ENCODE assay signal across 21 mouse cellular contexts in the genomic region with DNA sequence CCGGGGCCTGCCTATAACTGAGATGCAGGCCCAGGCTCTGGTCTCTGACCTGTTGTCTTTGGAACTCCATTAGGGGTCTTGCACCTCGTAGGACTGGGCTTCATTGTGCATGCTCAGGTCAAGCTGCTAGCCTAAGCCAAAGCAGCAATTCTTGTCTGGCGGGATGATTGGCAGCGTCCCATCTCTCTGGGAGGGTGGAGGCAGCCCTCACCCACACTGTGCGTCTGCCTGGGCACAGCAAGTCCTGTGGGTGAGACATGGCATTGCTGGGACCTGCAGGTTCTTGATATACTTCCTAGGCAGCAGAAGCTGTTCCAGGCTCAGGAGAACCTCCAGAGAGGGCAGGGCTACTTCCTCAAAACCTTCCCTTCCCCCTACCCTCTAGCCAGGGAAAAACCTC. TPM values are rescaled to one million over a fixed set of nuclear protein-coding genes. Genes with fewer than 3 reads are reported as not detected.
DNase-seq lines count a peak whose midpoint lies in the region; ATAC-seq lines count a peak whose summit lies in the region.
"Had no signal": no experiment of that assay in that cellular context is flagged by ENCODE, and none has a peak within 500 bp of the region (broad histone marks: within the 10 kb centered on the region; RNA-seq: fewer than 3 reads in every experiment).

No protein-coding gene starts in this region.

- 0 out of 2 replicates have a peak, but pooled peaks cover 6% of the 10 kb centered on the region for H3K4me1 ChIP-seq in kidney, embryonic 14.5 days (ENCODE audit: control insufficient read depth, insufficient read depth, low read length)
- H3K4me1 ChIP-seq in stomach, embryonic 15.5 days, result peaks cover 12% of the 10 kb centered on the region
- H3K4me1 ChIP-seq: forebrain, embryonic 15.5 days had no signal

- H3K4me3 ChIP-seq in kidney, embryonic 14.5 days (ENCODE audit: low read length), result no peak overlapping the region
- H3K4me3 ChIP-seq in stomach, embryonic 15.5 days (replicated peaks), result no peak overlapping the region
- H3K4me3 ChIP-seq: forebrain, embryonic 15.5 days; heart, embryonic 10.5 days; hindbrain, embryonic 13.5 days had no signal

- no peaks in the 10 kb centered on the region for H3K27me3 ChIP-seq in kidney, embryonic 14.5 days (ENCODE audit: control insufficient read depth, insufficient read depth, low read length)
- no peaks in the 10 kb centered on the region for H3K27me3 ChIP-seq in stomach, embryonic 15.5 days (replicated peaks)
- H3K27me3 ChIP-seq: forebrain, embryonic 15.5 days had no signal

- H3K27ac ChIP-seq in kidney, embryonic 14.5 days (ENCODE audit: low read depth, low read length), result no peak overlapping the region
- H3K27ac ChIP-seq in stomach, embryonic 15.5 days, result peak overlapping the region; percentile 65; the same call in 1 of the 2 replicates
- H3K27ac ChIP-seq: forebrain, embryonic 15.5 days; heart, embryonic 10.5 days; hindbrain, embryonic 13.5 days had no signal

- 0 out of 2 replicates have a peak overlapping the region, but pooled peaks have one; percentile 4 for H3K9ac ChIP-seq in kidney, embryonic 14.5 days (ENCODE audit: low read depth, low read length)
- no peak overlapping the region for H3K9ac ChIP-seq in stomach, embryonic 15.5 days
- H3K9ac ChIP-seq: forebrain, embryonic 15.5 days; hindbrain, embryonic 13.5 days had no signal

- no peak for DNase-seq in kidney, postnatal 10 days
- DNase-seq in right cerebral cortex, adult 18-20 months, result peak; percentile 41
- DNase-seq in right cerebral cortex, postnatal 4 days, result no peak
- DNase-seq: adrenal gland, postnatal 14 days; cerebellum, adult 18-20 months; cerebellum, adult 9-11 months; cerebellum, postnatal 36 days; gastrocnemius, postnatal 36 days; heart, adult 11 months; heart, postnatal 10 days; heart, postnatal 4 days had no signal

- WGBS in kidney, embryonic 14.5 days, result 83% methylated on average over 5 of the region's 5 CpGs
- 78% methylated on average over 5 of the region's 5 CpGs for WGBS in stomach, embryonic 15.5 days

- H3K9me3 ChIP-seq in kidney, embryonic 14.5 days (ENCODE audit: control insufficient read depth, low read length), result no peaks in the 10 kb centered on the region
- no peaks in the 10 kb centered on the region for H3K9me3 ChIP-seq in stomach, embryonic 15.5 days
- H3K9me3 ChIP-seq: forebrain, embryonic 15.5 days; heart, embryonic 10.5 days; hindbrain, embryonic 13.5 days had no signal

- ATAC-seq in kidney, embryonic 14.5 days (ENCODE audit: low FRiP score, low TSS enrichment), result no peak
- ATAC-seq in stomach, embryonic 15.5 days (ENCODE audit: insufficient read depth, low FRiP score, low read depth), result no peak
- ATAC-seq in erythroblast, adult 5-6 weeks (replicated peaks; ENCODE audit: low FRiP score, poor library complexity, severe bottlenecking), result no peak
- ATAC-seq: activated CD4-positive, CD25-positive, alpha-beta regulatory T cell, adult 4 months; forebrain, embryonic 15.5 days; Patski had no signal

- H3K36me3 ChIP-seq in kidney, embryonic 14.5 days (ENCODE audit: control insufficient read depth, insufficient read depth, low read length), result no peaks in the 10 kb centered on the region
- no peaks in the 10 kb centered on the region for H3K36me3 ChIP-seq in stomach, embryonic 15.5 days
- H3K36me3 ChIP-seq: forebrain, embryonic 15.5 days; heart, embryonic 10.5 days; hindbrain, embryonic 13.5 days had no signal

- no peak overlapping the region for H3K4me2 ChIP-seq in kidney, embryonic 14.5 days (replicated peaks; ENCODE audit: low read depth, low read length)
- H3K4me2 ChIP-seq in stomach, embryonic 15.5 days, result no peak overlapping the region
- H3K4me2 ChIP-seq: forebrain, embryonic 15.5 days; hindbrain, embryonic 13.5 days had no signal

RNA-seq across cellular contexts. Expression of gene Aspg, which starts 10.5 kb away (rescaled TPM):
- polyA plus RNA-seq in kidney, embryonic 14.5 days (2014; fragmentation: Nextera tagmentation; extraction: Ambion mirVana), result 1.1 TPM in 2 replicates
- polyA plus RNA-seq in stomach, embryonic 15.5 days (2015; fragmentation: Nextera tagmentation; extraction: Ambion mirVana), result 6.1 and 9.2 TPM in 2 replicates
- total RNA-seq in erythroblast, adult 5-6 weeks (2015; ENCODE audit: low replicate concordance), result not detected in 2 replicates
- total RNA-seq in erythroblast, adult 5-6 weeks (2017; ENCODE audit: low replicate concordance), result not detected in 2 replicates
- total RNA-seq: CH12.LX; gastrocnemius, adult 8-10 months had no signal
- polyA plus RNA-seq: activated CD4-positive, CD25-positive, alpha-beta regulatory T cell, adult 4 months had no signal

RNA-seq across cellular contexts. Expression of gene Kif26a, which starts 29.0 kb away (rescaled TPM):
- 2.2 and 3.8 TPM in 2 replicates for polyA plus RNA-seq in kidney, embryonic 14.5 days (2014; fragmentation: Nextera tagmentation; extraction: Ambion mirVana)
- 2.9 and 3.2 TPM in 2 replicates for polyA plus RNA-seq in stomach, embryonic 15.5 days (2015; fragmentation: Nextera tagmentation; extraction: Ambion mirVana)
- not detected in 2 replicates for total RNA-seq in erythroblast, adult 5-6 weeks (2015; ENCODE audit: low replicate concordance)
- not detected in 2 replicates for total RNA-seq in erythroblast, adult 5-6 weeks (2017; ENCODE audit: low replicate concordance)
- total RNA-seq: CH12.LX had no signal
- polyA plus RNA-seq: activated CD4-positive, CD25-positive, alpha-beta regulatory T cell, adult 4 months had no signal
